Mouse (Mus musculus) c-Kit-negative CD71-positive TER-119-positive erythroid progenitor cells, embryonic 14.5 days (primary cell): ENCODE measurements around the gene Slc28a3.

Experiments used
- DNase-seq: peaks from one replicate; pipeline ENCODE4 v3.0.0-alpha.2; 2013; ENCODE audit warnings: low read depth, low spot score

Slc28a3 gene

GRCm38 (mm10) chr13:58610716-58611115 lies at the start of gene Slc28a3:
Gene Slc28a3, minus strand, starts transcription at chr13:58610877.
- DNase-seq: no peak

- DNase-seq: no peak
Measured at GRCm38 (mm10) chr13:58657987-58658386, 47.3 kb upstream of the Slc28a3 start.

GRCm38 (mm10) chr13:58656885-58657284 lies 46.2 kb upstream of the Slc28a3 start:
- DNase-seq: no peak

GRCm38 (mm10) chr13:58655552-58655951 lies 44.9 kb upstream of the Slc28a3 start:
- no peak for DNase-seq

GRCm38 (mm10) chr13:58640330-58640729 lies 29.7 kb upstream of the Slc28a3 start:
- no peak for DNase-seq

GRCm38 (mm10) chr13:58638950-58639349 lies 28.3 kb upstream of the Slc28a3 start:
- no peak for DNase-seq

GRCm38 (mm10) chr13:58637360-58638002 lies 26.8 kb upstream of the Slc28a3 start:
- peak; percentile 4 for DNase-seq

- no peak for DNase-seq
Measured at GRCm38 (mm10) chr13:58633887-58634286, 23.2 kb upstream of the Slc28a3 start.

GRCm38 (mm10) chr13:58630756-58631155 lies 20.1 kb upstream of the Slc28a3 start:
- DNase-seq: no peak

GRCm38 (mm10) chr13:58629365-58630050 lies 18.8 kb upstream of the Slc28a3 start:
- no peak for DNase-seq

GRCm38 (mm10) chr13:58622647-58623046 lies 12.0 kb upstream of the Slc28a3 start:
- no peak for DNase-seq

- no peak for DNase-seq
Measured at GRCm38 (mm10) chr13:58619301-58619700, 8.6 kb upstream of the Slc28a3 start.

- DNase-seq: no peak
Measured at GRCm38 (mm10) chr13:58610059-58610458, 618 bp downstream of the Slc28a3 start.

GRCm38 (mm10) chr13:58601201-58601855 lies 9.3 kb downstream of the Slc28a3 start:
- no peak for DNase-seq

GRCm38 (mm10) chr13:58598578-58598977 lies 12.1 kb downstream of the Slc28a3 start:
- no peak for DNase-seq

- DNase-seq: no peak
Measured at GRCm38 (mm10) chr13:58593129-58593528, 17.5 kb downstream of the Slc28a3 start.

- DNase-seq: no peak
Measured at GRCm38 (mm10) chr13:58591912-58592311, 18.8 kb downstream of the Slc28a3 start.

GRCm38 (mm10) chr13:58590630-58591029 lies 20.0 kb downstream of the Slc28a3 start:
- no peak for DNase-seq

- DNase-seq: peak; percentile 3
Measured at GRCm38 (mm10) chr13:58589517-58589858, 21.2 kb downstream of the Slc28a3 start.

- no peak for DNase-seq
Measured at GRCm38 (mm10) chr13:58588655-58589516, 21.8 kb downstream of the Slc28a3 start.

- DNase-seq: no peak
Measured at GRCm38 (mm10) chr13:58587962-58588361, 22.7 kb downstream of the Slc28a3 start.

- no peak for DNase-seq
Measured at GRCm38 (mm10) chr13:58566181-58566580, 44.5 kb downstream of the Slc28a3 start.
